Mouse (Mus musculus) lung, postnatal 0 days (tissue): ENCODE results near the gene Fermt2.

Experiments used
- CTCF ChIP-seq: IDR thresholded peaks from 2 replicates; pipeline ENCODE4 v1.5.1; 2016; ENCODE audit warnings: antibody characterized with exemption, mild to moderate bottlenecking
- EP300 ChIP-seq: IDR thresholded peaks from 2 replicates; pipeline ENCODE4 v1.6.1; 2016; ENCODE audit warnings: antibody characterized with exemption, mild to moderate bottlenecking, control low read depth

DNA sequence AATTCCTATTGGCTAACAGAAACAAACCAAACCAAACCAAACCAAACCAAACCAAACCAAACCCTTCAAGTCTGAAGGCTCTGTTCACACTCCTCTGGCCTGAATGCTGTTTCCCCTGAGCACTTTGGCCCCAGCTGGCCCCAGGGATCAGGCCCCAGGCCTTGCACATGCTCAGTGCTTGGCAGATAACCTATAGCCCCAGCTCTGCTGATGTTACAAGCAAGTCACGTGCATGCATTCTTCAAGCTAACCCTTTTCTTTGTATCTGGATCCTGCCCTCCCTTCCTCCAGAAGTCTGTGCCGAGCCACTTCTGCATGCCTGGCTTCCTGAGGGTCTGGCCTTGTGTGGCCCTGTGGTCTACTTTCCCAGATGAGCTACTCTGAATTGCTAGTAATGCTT lies 78.8 kb downstream of the Fermt2 start:
- TF ChIP-seq CTCF, result no peak
- TF ChIP-seq EP300, result no peak
